Mouse (Mus musculus) embryonic facial prominence, embryonic 10.5 days (tissue): ENCODE data around the gene Pde4d. TPM values are rescaled to one million over a fixed set of nuclear protein-coding genes. Genes with fewer than 3 reads are reported as not detected.

Experiments used
- DNase-seq: peaks from one replicate; pipeline ENCODE4 v3.0.0-alpha.2; 2017; ENCODE audit warnings: low spot score
- H3K27ac ChIP-seq: fragments of 300-500 bp; sonication (generic); replicated peaks from 2 replicates; pipeline ENCODE4 v1.5.1; 2016; ENCODE audit warnings: mild to moderate bottlenecking
- H3K27me3 ChIP-seq: fragments of 300-500 bp; sonication (generic); replicated peaks from 2 replicates; pipeline ENCODE4 v1.6.1; 2016; ENCODE audit warnings: low read depth, mild to moderate bottlenecking; ENCODE audit not compliant: poor library complexity, severe bottlenecking
- H3K36me3 ChIP-seq: fragments of 300-500 bp; sonication (generic); replicated peaks from 2 replicates; pipeline ENCODE4 v1.6.1; 2016; ENCODE audit warnings: mild to moderate bottlenecking, moderate library complexity
- H3K4me1 ChIP-seq: fragments of 300-500 bp; sonication (generic); 2 replicates; pipeline ENCODE4 v1.6.1; 2016
- H3K4me3 ChIP-seq: fragments of 300-500 bp; sonication (generic); 2 replicates; pipeline ENCODE4 v1.5.1; 2016; ENCODE audit warnings: mild to moderate bottlenecking, moderate library complexity
- H3K9me3 ChIP-seq: fragments of 300-500 bp; sonication (generic); 2 replicates; pipeline ENCODE4 v1.6.1; 2016; ENCODE audit warnings: mild to moderate bottlenecking
- WGBS: fragments of 180-500 bp; shearing (Covaris S2); methylation state at CpG from one replicate; pipeline ENCODE4 v1.1.7; 2016; 5-methylcytosine and 5-hydroxymethylcytosine counted together
- polyA plus RNA-seq: library from polyadenylated mRNA; unstranded; fragments of >200 nt; fragmentation: Nextera tagmentation; extraction: Ambion mirVana; gene quantifications from 2 replicates; pipeline ENCODE4 v1.2.1, GENCODE M21; 2016

Gene Pde4d
- polyA plus RNA-seq, 1 experiment from 2014 or later, result 19.7 TPM

DNA sequence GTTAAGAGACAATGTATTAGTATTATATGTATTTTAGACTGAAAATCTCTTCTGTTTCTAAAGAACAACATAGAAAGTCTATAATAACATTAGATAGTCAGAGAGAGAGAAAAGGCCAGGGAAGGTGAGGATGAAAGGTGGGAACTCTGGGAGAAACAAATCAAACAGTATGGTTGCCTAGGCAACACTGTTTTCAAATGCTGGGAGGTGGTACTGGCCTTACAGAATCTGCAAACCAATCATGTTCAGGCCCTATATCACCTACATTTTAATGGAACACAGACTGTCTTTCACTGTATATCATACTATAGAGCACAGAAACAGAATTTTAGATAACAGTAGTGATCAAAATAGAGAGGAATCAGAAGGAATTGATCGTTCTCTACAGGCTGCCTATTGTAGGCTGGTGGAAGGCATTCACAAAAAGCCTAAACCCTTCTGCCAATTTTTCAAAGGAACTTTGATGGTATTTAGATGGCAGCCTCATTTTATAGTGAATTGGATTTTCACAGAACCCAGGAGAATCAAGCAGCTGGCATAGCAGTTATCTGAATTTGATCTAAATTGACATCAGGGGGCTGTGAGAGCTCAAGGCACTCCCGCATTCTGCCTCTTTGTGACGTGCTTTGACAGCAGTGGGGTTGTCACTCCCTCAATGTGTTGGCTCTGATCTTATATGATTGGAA lies 1084.2 kb downstream of the Pde4d start:
- no peaks in the 10 kb centered on the region for H3K36me3 ChIP-seq
- no peaks in the 10 kb centered on the region for H3K27me3 ChIP-seq
- H3K4me3 ChIP-seq, result no peak overlapping the region
- no peak for DNase-seq
- no peak overlapping the region for H3K27ac ChIP-seq
- H3K4me1 ChIP-seq, result peaks cover 5% of the 10 kb centered on the region; the same call in 1 of the 2 replicates
- WGBS, result 74% methylated on average over 3 of the region's 3 CpGs
- no peaks in the 10 kb centered on the region for H3K9me3 ChIP-seq

GRCm38 (mm10) chr13:109534709-109535284 lies 1085.0 kb downstream of the Pde4d start:
- H3K36me3 ChIP-seq, result no peaks in the 10 kb centered on the region
- peaks cover 5% of the 10 kb centered on the region for H3K4me1 ChIP-seq
- no peaks in the 10 kb centered on the region for H3K9me3 ChIP-seq
- H3K27ac ChIP-seq, result no peak overlapping the region
- no peak overlapping the region for H3K4me3 ChIP-seq
- no peaks in the 10 kb centered on the region for H3K27me3 ChIP-seq
- no peak for DNase-seq
- 81% methylated on average over 5 of the region's 5 CpGs for WGBS

- DNase-seq, result no peak
- Histone ChIP-seq H3K36me3 (no peaks in the 10 kb centered on the region), H3K4me1 (peaks cover 5% of the 10 kb centered on the region), H3K27me3 (no peaks in the 10 kb centered on the region), H3K4me3 (no peak overlapping the region), H3K27ac (no peak overlapping the region), H3K9me3 (no peaks in the 10 kb centered on the region)
- WGBS, result 68% methylated on average over 4 of the region's 4 CpGs
These were observed 1086.9 kb downstream of the Pde4d start for GRCm38 (mm10) chr13:109536636-109537035.

DNA sequence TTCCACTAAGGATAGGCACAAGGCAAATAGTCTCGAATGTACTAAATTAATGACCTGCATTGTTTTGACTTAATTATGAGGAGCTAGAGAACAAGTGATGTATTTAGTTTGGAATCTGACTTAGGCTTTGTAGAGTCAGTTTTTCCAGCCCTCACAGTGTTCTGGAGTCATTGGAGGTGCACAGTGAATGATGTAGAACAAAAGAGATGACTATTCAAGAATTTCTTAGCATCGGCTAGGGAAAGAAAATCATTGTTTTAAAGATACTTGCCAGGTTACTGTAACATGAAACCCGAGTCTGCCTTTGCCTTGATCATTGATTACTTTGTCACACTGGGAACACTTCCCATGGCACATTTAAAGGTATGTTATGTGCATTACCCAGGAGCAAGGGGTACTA lies 1089.6 kb downstream of the Pde4d start:
- Histone ChIP-seq H3K27ac (no peak overlapping the region), H3K36me3 (no peaks in the 10 kb centered on the region), H3K4me1 (peaks cover 5% of the 10 kb centered on the region), H3K27me3 (no peaks in the 10 kb centered on the region), H3K4me3 (no peak overlapping the region), H3K9me3 (no peaks in the 10 kb centered on the region)
- no peak for DNase-seq
- WGBS, result 68% methylated on average over 3 of the region's 3 CpGs

- H3K27ac ChIP-seq, result no peak overlapping the region
- DNase-seq, result no peak
- H3K36me3 ChIP-seq, result no peaks in the 10 kb centered on the region
- H3K4me1 ChIP-seq, result no peaks in the 10 kb centered on the region
- H3K9me3 ChIP-seq, result no peaks in the 10 kb centered on the region
- H3K4me3 ChIP-seq, result no peak overlapping the region
- H3K27me3 ChIP-seq, result no peaks in the 10 kb centered on the region
- 81% methylated on average over 4 of the region's 4 CpGs for WGBS
These were observed 1094.9 kb downstream of the Pde4d start for GRCm38 (mm10) chr13:109544646-109545045.

GRCm38 (mm10) chr13:109546337-109546736 lies 1096.6 kb downstream of the Pde4d start:
- no peak for DNase-seq
- 86% methylated on average over 18 of the region's 18 CpGs for WGBS
- Histone ChIP-seq H3K9me3 (no peaks in the 10 kb centered on the region), H3K27me3 (no peaks in the 10 kb centered on the region), H3K36me3 (no peaks in the 10 kb centered on the region), H3K27ac (no peak overlapping the region), H3K4me3 (no peak overlapping the region), H3K4me1 (no peaks in the 10 kb centered on the region)

DNA sequence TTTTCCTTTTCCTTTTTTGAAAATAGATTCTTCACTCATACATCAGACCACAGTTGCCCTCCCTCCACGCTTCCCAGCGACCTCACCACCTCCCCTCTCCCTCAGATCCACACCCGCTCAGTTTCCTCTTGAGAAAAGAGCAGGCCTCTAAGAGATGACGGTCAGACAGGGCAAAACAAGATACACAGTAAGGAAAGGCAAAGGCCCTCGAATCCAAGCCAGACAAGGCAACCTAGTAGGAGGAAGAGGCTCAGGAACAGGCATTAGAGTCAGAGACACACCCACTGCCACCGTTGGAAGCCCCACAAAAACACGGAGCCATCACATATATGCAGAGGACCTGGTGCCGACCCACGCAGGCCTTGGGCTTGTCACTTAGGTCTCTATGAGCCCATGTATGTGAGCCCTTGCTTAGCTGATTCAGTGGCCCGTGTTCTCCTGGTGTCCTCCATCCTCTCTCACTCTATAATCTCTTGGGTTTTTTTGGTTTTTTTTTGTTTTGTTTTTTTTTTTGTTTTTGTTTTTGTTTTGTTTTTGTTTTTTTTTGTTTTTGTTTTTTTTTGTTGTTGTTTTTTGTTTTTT lies 1097.3 kb downstream of the Pde4d start:
- Histone ChIP-seq H3K9me3 (no peaks in the 10 kb centered on the region), H3K4me3 (no peak overlapping the region), H3K27me3 (no peaks in the 10 kb centered on the region), H3K27ac (no peak overlapping the region), H3K36me3 (no peaks in the 10 kb centered on the region), H3K4me1 (no peaks in the 10 kb centered on the region)
- no peak for DNase-seq
- 78% methylated on average over 10 of the region's 10 CpGs for WGBS

- Histone ChIP-seq H3K9me3 (no peaks in the 10 kb centered on the region), H3K36me3 (no peaks in the 10 kb centered on the region), H3K4me1 (no peaks in the 10 kb centered on the region), H3K27ac (no peak overlapping the region), H3K27me3 (no peaks in the 10 kb centered on the region), H3K4me3 (no peak overlapping the region)
- peak; percentile 80 for DNase-seq
- WGBS, result 36% methylated on average over 6 of the region's 6 CpGs
These were observed 1098.0 kb downstream of the Pde4d start for GRCm38 (mm10) chr13:109547700-109548099.

- H3K4me1 ChIP-seq, result no peaks in the 10 kb centered on the region
- H3K36me3 ChIP-seq, result no peaks in the 10 kb centered on the region
- no peak overlapping the region for H3K4me3 ChIP-seq
- no peak for DNase-seq
- H3K27ac ChIP-seq, result no peak overlapping the region
- 70% methylated on average over 5 of the region's 5 CpGs for WGBS
- H3K27me3 ChIP-seq, result no peaks in the 10 kb centered on the region
- H3K9me3 ChIP-seq, result no peaks in the 10 kb centered on the region
These were observed 1098.5 kb downstream of the Pde4d start for GRCm38 (mm10) chr13:109548263-109548662.

DNA sequence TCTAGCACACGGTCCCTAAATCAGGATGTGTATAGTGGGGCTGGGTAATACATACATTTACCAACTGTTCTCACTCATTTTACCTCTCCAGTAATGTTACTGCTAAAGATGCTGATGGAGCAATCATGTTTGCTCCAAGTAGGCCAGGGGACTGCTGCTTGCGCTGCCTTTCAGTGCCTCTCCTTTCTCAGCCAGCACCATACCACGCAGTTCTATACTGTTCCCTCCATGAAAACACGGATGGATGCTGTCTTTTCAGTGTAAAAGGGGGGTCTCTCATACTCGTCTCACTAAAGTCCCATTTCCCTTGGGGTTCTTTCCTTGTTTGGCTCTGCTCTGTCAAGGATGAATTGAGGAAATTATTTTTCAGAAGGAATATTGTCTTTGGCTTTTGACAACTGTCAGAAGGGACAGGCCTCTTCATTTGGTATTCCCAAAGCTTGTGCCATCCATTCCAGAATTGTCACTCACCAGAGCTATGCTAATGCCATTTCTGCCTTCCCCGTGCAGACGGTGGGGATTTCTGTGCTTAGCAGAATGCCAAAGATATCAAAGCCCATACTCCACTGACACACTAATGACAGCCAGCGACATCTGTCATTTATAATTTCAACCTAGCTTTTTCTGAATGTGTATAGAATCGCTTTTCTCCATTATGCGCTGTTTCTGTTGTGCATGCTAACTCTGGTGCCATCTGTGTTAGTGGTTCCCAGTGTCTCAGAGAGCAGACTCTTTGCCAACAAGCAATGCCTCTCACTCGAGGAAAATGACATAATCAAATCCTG lies 1099.2 kb downstream of the Pde4d start:
- no peaks in the 10 kb centered on the region for H3K27me3 ChIP-seq
- no peaks in the 10 kb centered on the region for H3K4me1 ChIP-seq
- no peaks in the 10 kb centered on the region for H3K36me3 ChIP-seq
- no peak overlapping the region for H3K4me3 ChIP-seq
- H3K27ac ChIP-seq, result no peak overlapping the region
- H3K9me3 ChIP-seq, result no peaks in the 10 kb centered on the region
- 84% methylated on average over 11 of the region's 11 CpGs for WGBS
- no peak for DNase-seq

GRCm38 (mm10) chr13:109551836-109552235 lies 1102.1 kb downstream of the Pde4d start:
- whole genome bisulfite sequencing, result 66% methylated on average over 3 of the region's 3 CpGs

GRCm38 (mm10) chr13:109555513-109555912 lies 1105.8 kb downstream of the Pde4d start:
- H3K27me3 ChIP-seq, result no peaks in the 10 kb centered on the region
- no peak overlapping the region for H3K27ac ChIP-seq
- H3K36me3 ChIP-seq, result no peaks in the 10 kb centered on the region
- WGBS, result 79% methylated on average over 5 of the region's 5 CpGs
- no peak for DNase-seq
- H3K4me1 ChIP-seq, result no peaks in the 10 kb centered on the region
- H3K4me3 ChIP-seq, result no peak overlapping the region
- H3K9me3 ChIP-seq, result no peaks in the 10 kb centered on the region

More at GRCm38 (mm10) chr13:109551836-109552235, 1102.1 kb downstream of the Pde4d start:
- Histone ChIP-seq H3K9me3 (no peaks in the 10 kb centered on the region), H3K27ac (no peak overlapping the region), H3K4me1 (no peaks in the 10 kb centered on the region), H3K4me3 (no peak overlapping the region), H3K27me3 (no peaks in the 10 kb centered on the region), H3K36me3 (no peaks in the 10 kb centered on the region)
- no peak for DNase-seq
